Mouse (Mus musculus) testis, adult 2 months (tissue): Measurements from ENCODE around the gene Slc4a2.

Experiments used
- CTCF ChIP-seq: fragments of 200-500 bp; IDR thresholded peaks from 2 replicates; pipeline ENCODE4 v1.5.1; 2012; ENCODE audit warnings: low read depth, mild to moderate bottlenecking, inconsistent platforms, low read length, moderate library complexity; ENCODE audit not compliant: control insufficient read depth, insufficient read depth, insufficient replicate concordance
- POLR2A ChIP-seq: fragments of 200-500 bp; IDR thresholded peaks from 2 replicates; pipeline ENCODE4 v1.6.1; 2012; ENCODE audit warnings: low read depth, mild to moderate bottlenecking, inconsistent platforms, low read length, moderate library complexity; ENCODE audit not compliant: control insufficient read depth

DNA sequence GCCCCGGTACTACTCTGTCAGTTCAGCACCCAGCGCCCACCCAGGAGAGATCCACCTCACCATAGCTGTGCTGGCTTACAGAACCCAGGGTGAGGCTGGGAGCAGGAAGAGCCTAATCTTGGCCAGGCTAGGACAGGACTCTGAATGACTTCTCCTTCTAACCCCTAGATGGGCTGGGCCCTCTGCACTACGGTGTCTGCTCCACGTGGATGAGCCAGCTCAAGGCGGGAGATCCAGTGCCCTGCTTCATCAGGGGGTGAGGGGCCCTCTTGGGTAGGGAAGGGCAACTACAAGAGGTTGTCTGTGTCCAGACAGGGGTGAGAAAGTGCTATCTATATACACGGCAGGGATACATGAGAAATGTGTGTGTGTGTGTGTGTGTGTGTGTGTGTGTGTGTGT, 42.2 kb upstream of the Slc4a2 start:
- no peak for TF ChIP-seq CTCF
- TF ChIP-seq POLR2A = no peak
